Mouse (Mus musculus) C2C12 (cell line): Measurements from ENCODE around the gene Grid2. TPM values are rescaled to one million over a fixed set of nuclear protein-coding genes. Genes with fewer than 3 reads are reported as not detected.

Experiments
- H3K27me3 ChIP-seq: one replicate; pipeline ENCODE4 v1.6.1; 2011; ENCODE audit not compliant: control insufficient read depth, insufficient read depth, insufficient read length
- H3K36me3 ChIP-seq: one replicate; pipeline ENCODE4 v1.6.1; 2011; ENCODE audit not compliant: control insufficient read depth, insufficient read depth
- H3K4me3 ChIP-seq: one replicate; pipeline ENCODE4 v1.5.1; 2011; ENCODE audit warnings: mild to moderate bottlenecking, control low read depth; ENCODE audit not compliant: poor library complexity, insufficient read depth, severe bottlenecking
- H3K79me2 ChIP-seq: one replicate; pipeline ENCODE4 v1.6.1; 2011; ENCODE audit not compliant: control insufficient read depth, insufficient read depth
- H3K79me3 ChIP-seq: one replicate; pipeline ENCODE4 v1.6.1; 2011; ENCODE audit warnings: low read depth, control low read depth
- H3ac ChIP-seq: one replicate; pipeline ENCODE3; 2011; ENCODE audit warnings: low read depth; ENCODE audit not compliant: control insufficient read depth, insufficient read length
- CEBPB ChIP-seq: IDR thresholded peaks from one replicate; pipeline ENCODE4 v1.6.1; 2011; ENCODE audit warnings: low read depth, mild to moderate bottlenecking, control low read depth, moderate library complexity
- CTCF ChIP-seq: IDR thresholded peaks from one replicate; pipeline ENCODE4 v1.5.1; 2011; ENCODE audit not compliant: control insufficient read depth, insufficient read depth, insufficient read length
- FOSL1 ChIP-seq: IDR thresholded peaks from one replicate; pipeline ENCODE4 v1.8.0; 2011; ENCODE audit warnings: mild to moderate bottlenecking, low read length; ENCODE audit not compliant: poor library complexity, insufficient read depth, severe bottlenecking
- MAX ChIP-seq: IDR thresholded peaks from one replicate; pipeline ENCODE4 v1.6.1; 2011; ENCODE audit warnings: mild to moderate bottlenecking, control low read depth
- MYOD1 ChIP-seq: IDR thresholded peaks from one replicate; pipeline ENCODE4 v1.6.1; 2011; ENCODE audit warnings: low read depth; ENCODE audit not compliant: control insufficient read depth, insufficient read length
- MYOG ChIP-seq: IDR thresholded peaks from one replicate; pipeline ENCODE4 v1.6.1; 2011; ENCODE audit not compliant: control insufficient read depth, insufficient read length; ENCODE audit errors: extremely low read depth
- USF1 ChIP-seq: IDR thresholded peaks from one replicate; pipeline ENCODE4 v1.6.1; 2011; ENCODE audit warnings: low read depth, mild to moderate bottlenecking, control low read depth, moderate library complexity
- polyA plus RNA-seq: library from polyadenylated mRNA; unstranded; fragments of >200 nt; fragmentation: generic; extraction: Trizol; gene quantifications from one replicate; pipeline ENCODE4 v1.2.1, GENCODE M21; 2012; ENCODE audit warnings: missing spikeins

The Grid2 gene
- polyA plus RNA-seq, 1 experiment = not detected

DNA sequence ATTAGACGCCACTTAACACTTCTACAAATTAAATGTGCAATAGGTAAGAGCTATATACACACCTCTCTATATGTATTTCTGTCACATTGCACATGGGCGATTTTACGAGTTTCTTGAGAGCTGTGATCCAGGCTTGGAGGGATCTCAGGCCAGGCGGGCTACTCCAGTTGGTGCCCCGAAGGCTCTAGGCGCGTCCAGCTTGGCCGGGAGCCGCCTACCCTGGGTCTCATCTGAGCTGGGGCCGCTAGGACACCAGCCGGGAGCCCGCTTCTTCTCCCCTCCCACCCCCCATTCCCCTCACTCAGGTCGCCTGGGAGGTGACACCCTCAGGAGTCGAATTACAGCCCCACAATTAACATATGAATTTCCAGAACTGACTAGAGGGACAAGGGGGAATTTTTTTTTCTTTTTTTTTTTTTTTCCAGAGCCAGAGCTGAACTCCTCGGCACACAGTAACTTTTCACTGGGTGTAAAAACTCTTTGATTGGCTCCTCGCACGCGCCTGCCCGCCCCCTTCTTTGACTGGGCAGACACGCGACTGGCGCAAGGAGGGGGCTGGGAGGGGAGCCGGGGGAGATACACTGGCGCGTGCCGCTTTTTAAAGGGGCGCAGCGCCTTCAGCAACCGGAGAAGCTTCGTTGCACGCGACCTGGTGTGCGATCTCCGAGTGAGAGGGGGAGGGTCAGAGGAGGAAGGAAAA lies 1473.0 kb downstream of the Grid2 start, which contains the start of gene Atoh1:
Atoh1 (plus strand) TSS at position 627 of the 700 bp plus-strand sequence.
- Histone ChIP-seq H3K79me3 (no peaks in the 10 kb centered on the region), H3K4me3 (no peak within 1 kb of the TSS), H3K36me3 (no peaks in the 10 kb centered on the region), H3K79me2 (no peaks in the 10 kb centered on the region), H3ac (no peak within 1 kb of the TSS), H3K27me3 (peaks cover 12% of the 10 kb centered on the region)
- TF ChIP-seq MYOD1 (no peak), MYOG (no peak), FOSL1 (no peak)

DNA sequence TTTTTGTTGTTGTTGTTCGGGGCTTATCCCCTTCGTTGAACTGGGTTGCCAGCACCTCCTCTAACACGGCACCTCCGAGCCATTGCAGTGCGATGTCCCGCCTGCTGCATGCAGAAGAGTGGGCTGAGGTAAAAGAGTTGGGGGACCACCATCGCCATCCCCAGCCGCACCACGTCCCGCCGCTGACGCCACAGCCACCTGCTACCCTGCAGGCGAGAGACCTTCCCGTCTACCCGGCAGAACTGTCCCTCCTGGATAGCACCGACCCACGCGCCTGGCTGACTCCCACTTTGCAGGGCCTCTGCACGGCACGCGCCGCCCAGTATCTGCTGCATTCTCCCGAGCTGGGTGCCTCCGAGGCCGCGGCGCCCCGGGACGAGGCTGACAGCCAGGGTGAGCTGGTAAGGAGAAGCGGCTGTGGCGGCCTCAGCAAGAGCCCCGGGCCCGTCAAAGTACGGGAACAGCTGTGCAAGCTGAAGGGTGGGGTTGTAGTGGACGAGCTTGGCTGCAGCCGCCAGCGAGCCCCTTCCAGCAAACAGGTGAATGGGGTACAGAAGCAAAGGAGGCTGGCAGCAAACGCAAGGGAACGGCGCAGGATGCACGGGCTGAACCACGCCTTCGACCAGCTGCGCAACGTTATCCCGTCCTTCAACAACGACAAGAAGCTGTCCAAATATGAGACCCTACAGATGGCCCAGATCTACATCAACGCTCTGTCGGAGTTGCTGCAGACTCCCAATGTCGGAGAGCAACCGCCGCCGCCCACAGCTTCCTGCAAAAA lies 1473.7 kb downstream of the Grid2 start:
- Histone ChIP-seq H3K4me3 (no peak overlapping the region), H3K36me3 (no peaks in the 10 kb centered on the region), H3K79me3 (no peaks in the 10 kb centered on the region), H3K27me3 (peaks cover 14% of the 10 kb centered on the region), H3K79me2 (no peaks in the 10 kb centered on the region), H3ac (no peak overlapping the region)
- TF ChIP-seq MYOD1 (no peak), CTCF (no peak), MYOG (no peak), USF1 (no peak), FOSL1 (no peak), CEBPB (no peak), MAX (no peak)

DNA sequence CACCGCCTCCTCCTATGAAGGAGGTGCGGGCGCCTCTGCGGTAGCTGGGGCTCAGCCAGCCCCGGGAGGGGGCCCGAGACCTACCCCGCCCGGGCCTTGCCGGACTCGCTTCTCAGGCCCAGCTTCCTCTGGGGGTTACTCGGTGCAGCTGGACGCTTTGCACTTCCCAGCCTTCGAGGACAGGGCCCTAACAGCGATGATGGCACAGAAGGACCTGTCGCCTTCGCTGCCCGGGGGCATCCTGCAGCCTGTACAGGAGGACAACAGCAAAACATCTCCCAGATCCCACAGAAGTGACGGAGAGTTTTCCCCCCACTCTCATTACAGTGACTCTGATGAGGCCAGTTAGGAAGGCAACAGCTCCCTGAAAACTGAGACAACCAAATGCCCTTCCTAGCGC lies 1474.4 kb downstream of the Grid2 start:
- Histone ChIP-seq H3K4me3 (no peak overlapping the region), H3K27me3 (peaks cover 20% of the 10 kb centered on the region), H3K79me3 (no peaks in the 10 kb centered on the region)

DNA sequence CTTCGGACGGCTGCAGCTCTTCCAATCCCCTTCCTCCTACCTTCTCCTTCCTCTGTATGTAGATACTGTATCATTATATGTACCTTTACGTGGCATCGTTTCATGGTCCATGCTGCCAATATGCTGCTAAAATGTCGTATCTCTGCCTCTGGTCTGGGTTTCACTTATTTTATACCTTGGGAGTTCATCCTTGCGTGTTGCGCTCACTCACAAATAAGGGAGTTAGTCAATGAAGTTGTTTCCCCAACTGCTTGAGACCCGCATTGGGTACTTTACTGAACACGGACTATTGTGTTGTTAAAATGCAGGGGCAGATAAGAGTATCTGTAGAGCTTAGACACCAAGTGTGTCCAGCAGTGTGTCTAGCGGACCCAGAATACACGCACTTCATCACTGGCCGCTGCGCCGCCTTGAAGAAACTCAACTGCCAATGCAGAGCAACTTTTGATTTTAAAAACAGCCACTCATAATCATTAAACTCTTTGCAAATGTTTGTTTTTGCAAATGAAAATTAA lies 1474.9 kb downstream of the Grid2 start:
- Histone ChIP-seq H3K79me2 (no peaks in the 10 kb centered on the region), H3K4me3 (no peak overlapping the region), H3K27me3 (peaks cover 20% of the 10 kb centered on the region), H3K36me3 (no peaks in the 10 kb centered on the region), H3K79me3 (no peaks in the 10 kb centered on the region), H3ac (no peak overlapping the region)
- TF ChIP-seq MAX (no peak), MYOD1 (no peak)

More for the DNA sequence above, 1474.4 kb downstream of the Grid2 start:
- Histone ChIP-seq H3K79me2 (no peaks in the 10 kb centered on the region), H3K36me3 (no peaks in the 10 kb centered on the region), H3ac (no peak overlapping the region)
- no peak for TF ChIP-seq USF1
- TF ChIP-seq MYOG = no peak
- TF ChIP-seq FOSL1 = no peak
- no peak for TF ChIP-seq MYOD1
- no peak for TF ChIP-seq CTCF
- TF ChIP-seq MAX = no peak
- no peak for TF ChIP-seq CEBPB

DNA sequence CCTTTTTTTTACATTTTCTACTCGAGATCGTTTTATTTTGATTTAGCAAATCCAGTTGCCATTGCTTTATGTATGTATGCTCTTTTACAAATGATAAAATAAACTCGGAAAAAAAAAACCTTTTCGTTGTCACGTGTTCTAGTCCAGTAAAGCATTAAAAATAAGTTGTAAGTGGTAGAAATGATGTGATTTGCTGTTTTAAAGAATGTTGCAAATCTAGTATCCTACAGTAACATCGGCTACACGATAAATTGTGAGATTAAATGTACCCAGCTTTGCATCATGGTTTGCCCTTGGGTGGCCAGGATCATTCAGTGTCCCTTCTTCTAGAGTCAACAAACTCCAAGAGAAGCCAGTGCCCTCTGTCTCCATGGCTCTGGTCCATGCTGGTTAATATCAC lies 1475.5 kb downstream of the Grid2 start:
- no peaks in the 10 kb centered on the region for H3K79me2 ChIP-seq
- H3K4me3 ChIP-seq = no peak overlapping the region
- H3K27me3 ChIP-seq = peaks cover 20% of the 10 kb centered on the region
- TF ChIP-seq MYOD1 (no peak), USF1 (no peak), MAX (no peak), CEBPB (no peak), CTCF (no peak), FOSL1 (no peak), MYOG (no peak)
- H3K79me3 ChIP-seq = no peaks in the 10 kb centered on the region
- no peaks in the 10 kb centered on the region for H3K36me3 ChIP-seq
- no peak overlapping the region for H3ac ChIP-seq
